Mouse (Mus musculus) stomach, postnatal 0 days (tissue): Measurements from ENCODE around the gene Gm27029.

Source experiments
- CTCF ChIP-seq: IDR thresholded peaks from 2 replicates; pipeline ENCODE4 v1.5.1; 2016; ENCODE audit warnings: antibody characterized with exemption, low read depth, mild to moderate bottlenecking, moderate library complexity
- EP300 ChIP-seq: optimal IDR thresholded peaks from 2 replicates; pipeline ENCODE3; 2016; ENCODE audit warnings: antibody characterized with exemption

GRCm38 (mm10) chr11:101418991-101419390 is 5.6 kb downstream of the Gm27029 start:
- TF ChIP-seq EP300 = no peak
- no peak for TF ChIP-seq CTCF
